Mouse (Mus musculus) E14TG2a.4 (cell line): ENCODE measurements around the gene Olfr1417.

Experiments
- CTCF ChIP-seq: conservative IDR thresholded peaks from 2 replicates; pipeline ENCODE4 v1.5.1; 2014; ENCODE audit warnings: low read length
- NANOG ChIP-seq: IDR thresholded peaks from 2 replicates; pipeline ENCODE4 v1.6.1; 2014; ENCODE audit warnings: borderline replicate concordance, low read length, mixed read lengths
- POU5F1 ChIP-seq: IDR thresholded peaks from 2 replicates; pipeline ENCODE4 v1.6.1; 2014; ENCODE audit warnings: low read length, borderline replicate concordance

GRCm38 (mm10) chr19:11793741-11794359 is 45.2 kb downstream of the Olfr1417 start:
- TF ChIP-seq CTCF (no peak), NANOG (no peak), POU5F1 (no peak)
